8 mouse cellular contexts compared by ENCODE assay signal in the genomic region with DNA sequence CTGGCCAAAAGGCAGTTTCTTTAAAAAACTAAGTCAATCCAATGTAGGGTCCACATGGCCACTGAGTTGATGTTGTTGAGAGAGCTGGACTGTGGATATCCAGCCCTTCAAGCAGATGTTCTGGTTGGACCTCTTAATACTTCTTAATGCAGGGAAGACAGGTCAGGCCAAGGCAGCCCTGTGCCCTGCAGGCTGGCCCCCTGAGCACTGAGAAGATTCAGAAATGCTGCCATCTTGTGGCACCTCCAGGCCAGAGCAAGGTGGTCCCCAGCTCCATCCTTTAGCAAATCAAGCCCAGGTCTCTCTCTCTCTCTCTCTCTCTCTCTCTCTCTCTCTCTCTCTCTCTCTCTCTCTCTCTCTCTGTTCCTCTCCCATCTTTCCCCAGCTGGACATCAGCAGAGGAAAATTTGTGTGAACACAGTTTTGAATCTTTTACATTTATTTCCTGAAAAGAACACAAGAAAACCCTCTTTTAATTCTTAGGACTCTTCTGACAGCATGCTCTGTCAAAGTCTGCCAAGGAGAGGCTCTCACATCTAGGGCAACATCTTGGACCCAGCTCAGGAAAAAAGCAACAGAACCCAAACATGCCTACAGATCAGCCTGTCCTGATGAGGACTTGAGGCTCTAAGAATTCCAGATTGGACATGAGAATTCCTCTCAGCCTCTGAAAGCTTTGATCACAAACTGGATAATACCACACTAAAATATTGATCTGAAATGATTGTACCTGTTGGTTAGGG.
DNase-seq lines count a peak whose midpoint lies in the region; ATAC-seq and TF ChIP-seq lines count a peak whose summit lies in the region.

No protein-coding gene starts in this region.

- peak; percentile 64 for TF ChIP-seq CTCF in kidney, adult 2 months (conservative IDR thresholded peaks at IDR 0.05; ENCODE audit: insufficient read depth, insufficient read length, low read depth, low read length)

- ATAC-seq in embryonic facial prominence, embryonic 12.5 days (ENCODE audit: insufficient number of reproducible peaks, insufficient read depth, low FRiP score, low TSS enrichment) = 0 out of 2 replicates have a peak, but pooled peaks have one; percentile 31
- ATAC-seq in megakaryocyte progenitor cell, adult 5-6 weeks (replicated peaks; ENCODE audit: poor library complexity) = peak; percentile 91

- H3K27ac ChIP-seq in embryonic facial prominence, embryonic 12.5 days = no peak overlapping the region
- H3K27ac ChIP-seq in kidney, adult 2 months (ENCODE audit: insufficient read depth, low read depth, low read length) = no peak overlapping the region

- H3K4me3 ChIP-seq in embryonic facial prominence, embryonic 12.5 days = no peak overlapping the region
- H3K4me3 ChIP-seq in kidney, adult 2 months (ENCODE audit: insufficient read depth, low read depth, low read length) = no peak overlapping the region

- H3K9me3 ChIP-seq in embryonic facial prominence, embryonic 12.5 days = no peaks in the 10 kb centered on the region

- H3K4me2 ChIP-seq in embryonic facial prominence, embryonic 12.5 days (replicated peaks) = no peak overlapping the region

- DNase-seq in adrenal gland, postnatal 10 days = peak; percentile 57
- no peak for DNase-seq in adrenal gland, postnatal 4 days (ENCODE audit: low spot score in 2 of 2)
- DNase-seq in ovary, postnatal 36 days (ENCODE audit: low spot score) = peak; percentile 39
- DNase-seq in ovary, postnatal 10 days (ENCODE audit: low spot score) = no peak
- DNase-seq in kidney, adult 2 months = peak; percentile 20
- DNase-seq in thymus, postnatal 10 days (ENCODE audit: low spot score in 2 of 2) = peak; percentile 5 to 46

- peaks cover 12% of the 10 kb centered on the region for H3K4me1 ChIP-seq in embryonic facial prominence, embryonic 12.5 days
- H3K4me1 ChIP-seq in kidney, adult 2 months (ENCODE audit: control insufficient read depth, insufficient read depth, low read length) = no peaks in the 10 kb centered on the region

- 0 out of 2 replicates have a peak, but pooled peaks cover 5% of the 10 kb centered on the region for H3K27me3 ChIP-seq in embryonic facial prominence, embryonic 12.5 days
- H3K27me3 ChIP-seq in kidney, adult 2 months (replicated peaks; ENCODE audit: control insufficient read depth, insufficient read depth, low read length) = no peaks in the 10 kb centered on the region

- no peak overlapping the region for H3K9ac ChIP-seq in embryonic facial prominence, embryonic 12.5 days

- no peak for TF ChIP-seq POLR2A in kidney, adult 2 months (IDR thresholded peaks at IDR 0.05; ENCODE audit: low read depth, low read length)

- H3K36me3 ChIP-seq in embryonic facial prominence, embryonic 12.5 days = no peaks in the 10 kb centered on the region
- no peaks in the 10 kb centered on the region for H3K36me3 ChIP-seq in kidney, adult 2 months (ENCODE audit: control insufficient read depth, insufficient read depth, low read length)

Comparison
In these comparisons a context has a peak if more than half of its experiments do, and no peak if none do; other contexts are left out.
1. DNase-seq: peak in adrenal gland, postnatal 10 days (single experiment), ovary, postnatal 36 days (single experiment), kidney, adult 2 months (single experiment) and thymus, postnatal 10 days (2 of 2); none in adrenal gland, postnatal 4 days (0 of 2) and ovary, postnatal 10 days (single experiment).